Mouse (Mus musculus) CD4-positive, CD25-positive, alpha-beta regulatory T cell, adult 9 weeks (primary cell): Measurements from ENCODE around the gene Jak2. TPM values are rescaled to one million over a fixed set of nuclear protein-coding genes. Genes with fewer than 3 reads are reported as not detected.

Experiments
- polyA plus RNA-seq: library from polyadenylated mRNA; unstranded; fragments of 100-300 nt; shearing (Covaris generic); gene quantifications from one replicate; pipeline ENCODE4 v1.2.1, GENCODE M21; 2017

Jak2 gene
- polyA plus RNA-seq = 9.6 TPM

DNA sequence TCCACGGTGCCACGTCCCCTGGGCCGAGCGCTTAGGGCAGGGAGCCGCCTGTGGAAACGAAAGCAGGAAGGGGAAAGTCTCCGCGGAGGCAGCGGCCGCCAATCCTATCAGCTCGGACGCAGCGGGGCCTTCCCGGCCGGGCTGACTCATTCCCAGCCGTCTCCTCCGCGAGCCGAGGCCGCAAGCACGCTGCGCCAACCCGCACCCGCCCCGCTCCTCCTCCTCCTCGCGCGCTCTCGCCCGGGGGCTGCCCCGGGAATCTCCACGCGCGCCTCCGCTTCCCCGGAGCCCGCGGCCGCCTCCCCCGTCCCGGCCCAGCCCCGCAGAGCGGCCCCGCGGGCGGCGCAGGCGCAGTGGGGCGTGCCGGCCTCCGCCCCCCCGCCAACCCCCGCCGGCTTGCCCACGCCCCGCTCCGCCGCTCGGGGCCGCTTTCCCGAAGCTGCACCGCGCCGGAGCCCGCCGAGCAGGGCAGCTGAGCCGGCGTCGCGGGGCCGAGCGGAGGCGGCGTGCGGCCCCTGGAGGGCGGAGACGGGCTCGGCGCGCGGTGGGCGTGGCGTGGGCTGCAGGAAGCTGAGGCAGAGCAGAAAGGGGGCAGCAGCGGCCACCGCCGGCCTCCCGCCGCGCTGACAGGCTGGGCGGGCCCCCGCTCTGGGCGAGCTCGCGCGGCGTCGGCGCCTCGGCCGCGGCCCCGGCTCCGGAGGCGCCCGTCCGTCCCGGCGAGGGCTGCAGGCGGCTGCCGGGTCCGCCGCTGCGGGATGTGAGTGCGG lies at the start of gene Jak2:
Gene Jak2, plus strand, starts transcription at position 638 of the 767 bp plus-strand sequence.

DNA sequence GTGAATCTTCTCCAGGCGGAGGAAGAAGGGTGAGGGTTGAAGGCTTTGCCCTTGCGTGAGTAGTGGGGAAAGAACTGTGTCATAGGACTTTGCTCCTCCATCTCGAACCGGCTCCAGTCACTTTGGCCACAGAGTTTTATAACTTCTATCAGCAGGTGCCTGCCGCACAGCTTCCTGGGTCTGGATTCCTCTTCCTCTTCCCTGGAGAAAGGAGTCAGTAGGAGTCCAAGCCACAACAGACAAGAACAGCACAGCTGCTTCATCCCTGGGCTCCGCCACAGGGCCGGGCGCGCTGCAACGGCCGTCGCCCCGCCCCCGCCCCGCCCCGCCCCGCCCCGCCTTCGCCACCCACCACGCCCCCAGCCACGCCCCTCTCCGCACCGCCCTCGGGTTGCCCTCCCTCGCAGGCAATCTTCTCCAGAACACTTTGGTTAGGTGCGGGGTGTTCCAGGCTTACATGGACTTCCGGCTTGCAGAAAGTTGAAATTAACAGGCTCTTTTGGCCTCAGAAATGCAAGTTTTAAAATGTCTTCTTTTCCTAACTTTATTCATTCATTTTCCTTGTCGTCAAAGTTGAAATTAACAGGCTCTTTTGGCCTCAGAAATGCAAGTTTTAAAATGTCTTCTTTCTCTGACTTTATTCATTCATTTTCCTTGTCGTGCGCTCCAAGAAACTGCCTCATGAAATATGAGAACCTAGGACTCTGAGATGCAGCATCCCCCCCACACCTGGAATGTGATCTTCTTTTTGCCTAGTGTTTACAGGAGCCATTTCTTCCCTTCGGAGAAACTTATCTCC lies 73.6 kb downstream of the Jak2 start, which contains the start of gene Insl6:
Gene Insl6, minus strand, starts transcription at position 304 of the 799 bp plus-strand sequence.

GRCm38 (mm10) chr19:29334068-29334745 lies 82.6 kb downstream of the Jak2 start, which contains the start of gene Rln1:
Gene Rln1, minus strand, starts transcription at chr19:29334670.

Other genes with a start within 250 kb of the Jak2 start
- 12.6 TPM for gene Ak3, start 203.9 kb upstream of the Jak2 start, polyA plus RNA-seq
- 50.2 TPM for gene Rcl1, start 150.5 kb upstream of the Jak2 start, polyA plus RNA-seq
- 26.8 TPM for gene Insl6, start 73.5 kb downstream of the Jak2 start, polyA plus RNA-seq
- gene Rln1, start 82.8 kb downstream of the Jak2 start, polyA plus RNA-seq = not detected
- 301 TPM for gene Plgrkt, start 115.6 kb downstream of the Jak2 start, polyA plus RNA-seq
- 52.0 TPM for gene Cd274, start 115.6 kb downstream of the Jak2 start, polyA plus RNA-seq
- 18.5 TPM for gene Pdcd1lg2, start 159.1 kb downstream of the Jak2 start, polyA plus RNA-seq